Mouse (Mus musculus) spleen, adult 12 weeks (tissue): ENCODE data around the gene Grm3.

Source experiments
- DNase-seq: peaks from one replicate; pipeline ENCODE4 v3.0.0; 2022; ENCODE audit warnings: low spot score

The Grm3 gene

GRCm38 (mm10) chr5:9623095-9623459, 101.9 kb downstream of the Grm3 start:
- DNase-seq, result no peak

GRCm38 (mm10) chr5:9622264-9623094, 102.5 kb downstream of the Grm3 start:
- no peak for DNase-seq

DNA sequence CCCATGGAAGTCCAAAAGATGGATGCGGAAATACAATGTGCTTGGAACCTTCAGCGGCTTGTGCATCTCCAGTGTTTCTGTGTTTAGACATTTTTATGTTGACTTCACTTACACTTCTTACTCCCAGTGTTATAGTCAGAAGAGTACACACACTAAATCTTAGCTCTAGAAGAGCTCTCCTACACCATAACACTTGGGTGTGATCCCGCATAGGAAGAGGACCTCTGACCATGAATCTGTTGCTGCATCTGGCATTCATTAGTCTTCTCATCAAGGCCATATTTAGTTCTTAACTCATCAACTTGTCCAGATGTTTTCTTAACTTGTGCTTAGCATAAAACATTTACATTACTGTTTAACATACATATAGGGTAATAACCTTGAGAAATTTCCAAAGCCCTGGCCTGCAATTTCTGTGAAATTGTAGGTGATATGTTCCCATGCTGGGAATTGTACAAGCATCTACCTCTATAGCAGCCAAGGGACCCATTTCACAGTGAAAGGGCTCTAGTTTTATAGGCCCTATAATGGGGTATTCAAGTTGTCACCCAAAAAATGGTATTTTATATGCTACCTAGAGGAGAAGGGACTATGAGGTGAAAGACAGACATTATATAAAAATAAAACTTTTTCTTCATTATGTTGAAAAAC, 103.4 kb downstream of the Grm3 start:
- DNase-seq, result no peak

GRCm38 (mm10) chr5:9579021-9579420, 145.9 kb downstream of the Grm3 start:
- no peak for DNase-seq

GRCm38 (mm10) chr5:9578571-9578970, 146.4 kb downstream of the Grm3 start:
- no peak for DNase-seq

- no peak for DNase-seq
These were observed 154.0 kb downstream of the Grm3 start for GRCm38 (mm10) chr5:9570946-9571345.

DNA sequence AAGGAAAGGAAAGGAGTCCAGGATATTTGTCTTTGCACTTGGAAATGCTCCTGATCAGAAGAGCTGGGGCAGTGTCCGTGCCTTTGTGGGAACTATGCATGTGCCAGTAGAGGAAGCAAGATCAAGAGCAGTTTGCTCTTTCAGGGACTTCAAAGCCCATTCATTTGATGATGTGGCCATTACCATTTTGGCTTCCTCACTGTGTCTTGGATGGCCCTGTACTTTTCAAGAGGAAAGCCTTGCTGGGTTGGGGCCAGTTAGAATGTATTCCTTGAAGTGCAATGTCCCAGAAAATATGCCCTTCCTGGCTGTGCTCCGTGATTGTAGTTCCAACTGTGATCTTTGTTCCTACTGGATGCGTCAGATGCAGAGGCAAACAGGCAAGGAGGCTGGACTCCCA, 167.3 kb downstream of the Grm3 start:
- no peak for DNase-seq

DNA sequence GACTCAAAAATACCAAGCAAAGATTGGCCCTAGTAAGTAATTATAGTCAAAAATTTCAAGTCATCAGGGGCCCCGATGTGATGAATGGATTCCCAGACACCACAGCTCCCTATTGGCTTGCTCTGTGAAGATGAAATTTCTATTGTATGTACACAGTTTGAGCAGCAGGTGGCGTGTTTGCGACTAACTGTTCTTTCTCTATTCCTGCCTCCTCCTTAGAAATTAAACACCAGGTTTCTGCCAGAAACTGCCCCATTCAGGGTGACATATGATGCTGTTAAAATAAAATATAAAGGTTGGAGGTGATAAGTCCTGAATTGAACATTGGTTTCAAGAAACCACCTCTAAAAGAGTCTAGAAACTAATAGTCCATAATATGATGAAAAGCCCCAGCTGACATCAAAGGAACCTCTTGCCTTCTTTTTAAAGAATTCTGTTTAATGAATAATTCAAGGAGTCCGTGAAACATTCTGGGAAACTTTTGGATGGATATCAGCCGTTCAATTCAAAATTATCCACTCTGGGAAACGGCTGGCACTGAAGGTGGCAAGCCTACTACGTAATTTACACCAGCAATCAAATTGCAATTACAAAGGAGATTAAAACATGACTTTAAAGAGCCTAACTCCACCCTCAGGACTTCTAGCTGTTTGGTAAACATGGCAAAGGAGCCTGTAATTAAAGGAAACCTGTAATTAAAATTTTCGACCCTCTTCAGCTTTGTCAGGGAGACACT, 184.0 kb downstream of the Grm3 start:
- DNase-seq, result no peak

DNA sequence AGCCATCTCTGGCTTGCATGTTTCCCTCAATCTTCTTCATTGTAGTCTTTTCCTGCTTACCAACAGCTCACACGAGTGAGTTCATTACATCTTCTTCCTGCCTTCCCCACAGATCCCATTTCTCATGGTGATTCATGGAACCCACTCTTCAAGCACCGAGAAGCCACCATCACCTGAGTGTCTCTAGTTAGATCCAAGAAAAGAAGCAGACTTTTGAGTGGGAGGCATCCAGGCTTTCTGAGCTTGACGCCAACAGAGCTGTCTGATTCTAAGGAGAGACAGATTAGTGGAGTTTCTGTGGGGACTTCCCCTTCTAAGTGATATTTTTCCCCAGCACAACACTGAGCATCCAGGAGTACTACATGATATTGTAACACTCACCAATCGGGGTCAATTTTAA, 199.5 kb downstream of the Grm3 start:
- no peak for DNase-seq

GRCm38 (mm10) chr5:9511027-9511426, 213.9 kb downstream of the Grm3 start:
- no peak for DNase-seq

- DNase-seq, result no peak
These were observed 227.7 kb downstream of the Grm3 start for GRCm38 (mm10) chr5:9497235-9497634.

- DNase-seq, result no peak
These were observed 229.5 kb downstream of the Grm3 start for GRCm38 (mm10) chr5:9495456-9495855.

- no peak for DNase-seq
These were observed 247.4 kb downstream of the Grm3 start for GRCm38 (mm10) chr5:9477587-9477986.

DNA sequence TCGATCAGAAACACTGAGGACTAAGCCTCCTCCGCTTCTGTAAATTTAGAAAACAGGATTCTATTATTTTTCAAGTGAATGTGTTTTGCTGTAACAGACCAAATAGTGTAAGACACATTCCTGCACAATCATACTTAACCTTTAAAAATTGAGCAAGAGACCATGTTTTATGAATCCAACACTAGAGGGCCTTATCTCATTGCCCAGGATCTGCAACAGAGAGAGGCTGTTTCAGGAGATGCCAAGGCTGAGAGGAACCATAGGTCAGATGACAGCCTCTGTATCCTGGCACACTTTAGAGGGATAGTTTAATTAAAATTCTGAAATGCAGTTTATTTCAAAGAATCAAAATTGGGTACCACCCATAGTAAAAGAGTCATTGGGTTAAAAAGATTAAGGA, 271.7 kb downstream of the Grm3 start:
- DNase-seq, result no peak

DNA sequence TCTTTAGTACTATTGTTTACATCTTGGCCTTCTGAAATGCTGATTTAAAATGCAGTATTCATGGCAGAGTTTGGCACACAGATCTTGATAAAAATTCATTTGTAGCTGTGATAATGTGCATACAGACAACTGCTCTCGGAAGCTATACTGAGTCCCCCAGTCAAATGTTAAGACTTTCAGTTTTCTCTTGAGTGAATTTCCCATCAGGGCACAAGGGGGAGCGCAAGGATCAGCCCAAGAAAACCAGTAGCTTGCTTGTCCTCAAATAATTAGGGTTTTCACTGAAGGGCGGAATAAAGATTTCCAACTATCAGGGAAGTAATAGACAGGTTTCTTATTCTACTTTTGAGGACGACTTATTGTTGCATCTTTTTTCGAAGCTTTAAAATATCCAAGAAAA, 275.4 kb downstream of the Grm3 start:
- DNase-seq, result no peak

- DNase-seq, result no peak
These were observed 276.0 kb downstream of the Grm3 start for GRCm38 (mm10) chr5:9448931-9449330.

GRCm38 (mm10) chr5:9446146-9446545, 278.8 kb downstream of the Grm3 start:
- no peak for DNase-seq
